Mouse (Mus musculus) urinary bladder, adult 18-20 months (tissue): ENCODE data around the gene Cdpf1.

Experiments
- DNase-seq, 2 experiments: peaks; one replicate each; pipeline ENCODE4 v3.0.0; 2022; ENCODE audit warnings: low spot score in 2 of 2, mixed read lengths in 2 of 2

The Cdpf1 gene

DNA sequence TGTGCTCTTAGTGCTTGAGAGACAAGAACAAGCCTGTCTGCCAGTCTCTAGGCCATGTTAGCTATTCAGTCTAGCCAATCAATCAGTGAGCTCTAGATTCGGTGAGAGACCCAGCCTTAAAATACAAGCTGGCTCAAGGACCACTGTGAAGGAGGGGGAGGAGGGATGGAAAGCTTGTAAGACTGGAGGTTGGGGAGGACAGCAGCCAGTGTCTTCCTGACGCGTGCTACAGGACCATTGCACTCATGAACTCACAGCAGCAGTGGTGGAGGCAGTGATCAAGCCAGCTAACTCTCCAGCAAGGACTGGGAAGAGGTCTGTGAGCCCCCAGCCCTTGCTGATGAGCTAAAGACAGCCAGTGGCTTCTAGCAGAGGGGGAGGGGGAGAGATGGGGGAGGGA, 46.5 kb downstream of the Cdpf1 start:
- no peak for DNase-seq

DNA sequence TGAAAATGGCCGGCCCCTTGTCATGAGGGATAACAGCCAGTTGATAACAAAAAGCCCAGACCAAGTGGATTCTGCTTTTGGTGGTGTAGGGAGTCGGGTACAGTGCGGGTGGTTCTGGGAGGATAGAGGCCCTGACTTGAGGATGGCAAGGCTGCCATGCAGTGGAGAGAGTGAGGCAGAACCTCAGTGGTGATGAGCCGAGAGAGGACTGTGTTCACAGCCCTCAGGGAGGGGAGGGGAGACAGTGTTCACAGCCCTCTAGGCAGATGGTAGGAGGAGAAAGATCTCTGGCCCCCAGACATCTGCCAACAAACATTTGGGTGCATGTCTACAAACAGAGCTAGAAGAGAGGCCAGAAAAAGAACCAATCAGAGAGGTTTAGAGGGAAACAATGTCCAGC, 48.7 kb downstream of the Cdpf1 start:
- no peak for DNase-seq

DNA sequence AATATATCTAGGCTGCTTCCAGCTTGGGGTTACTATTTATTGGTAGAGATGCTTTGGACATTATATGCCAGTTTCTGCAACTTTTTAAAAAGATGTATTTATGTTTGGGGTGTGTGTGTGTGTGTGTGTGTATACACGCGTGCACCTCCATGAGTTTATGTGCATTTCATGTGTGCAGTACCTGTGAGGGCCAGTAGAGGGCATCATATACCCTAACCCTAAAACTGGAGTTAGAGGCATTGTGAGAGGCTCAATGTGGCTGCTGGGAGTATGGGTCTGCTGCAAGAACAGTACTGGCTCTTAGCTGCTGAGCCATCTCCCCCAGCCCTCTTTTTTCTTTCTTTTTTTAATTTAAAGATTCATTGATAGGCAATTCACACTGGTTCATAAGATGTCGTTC, 53.7 kb downstream of the Cdpf1 start:
- DNase-seq: no peak
